ENCODE assay signal across 23 mouse cellular contexts in the genomic region with DNA sequence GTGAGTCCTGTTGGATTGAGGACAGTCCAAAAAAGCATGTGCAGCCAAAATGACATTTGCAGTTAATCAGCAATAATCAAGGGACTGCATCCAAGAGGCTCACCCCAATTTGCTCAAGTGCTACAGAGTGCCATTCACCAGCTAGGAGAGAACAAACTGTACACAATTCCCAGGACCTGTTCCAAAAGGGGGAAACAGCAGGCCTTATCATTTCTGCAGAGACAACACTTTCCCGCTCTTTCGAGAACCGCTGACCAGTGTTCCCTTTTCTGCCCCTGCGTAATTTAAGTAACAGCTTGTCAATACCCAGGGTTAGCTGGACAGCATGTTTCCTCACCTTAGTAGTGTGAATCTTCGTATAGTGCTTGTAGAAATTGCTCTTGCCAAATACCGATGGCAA. TPM values are rescaled to one million over a fixed set of nuclear protein-coding genes. Genes with fewer than 3 reads are reported as not detected.
DNase-seq lines count a peak whose midpoint lies in the region; ATAC-seq and TF ChIP-seq lines count a peak whose summit lies in the region.
"Had no signal": no experiment of that assay in that cellular context is flagged by ENCODE, and none has a peak within 500 bp of the region (broad histone marks: within the 10 kb centered on the region; RNA-seq: fewer than 3 reads in every experiment).

No protein-coding gene starts in this region.

- H3K4me3 ChIP-seq in layer of hippocampus, adult 2 months, result no peak overlapping the region
- no peak overlapping the region for H3K4me3 ChIP-seq in lung, postnatal 0 days (ENCODE audit: low read depth, low read length)
- no peak overlapping the region for H3K4me3 ChIP-seq in limb, embryonic 10.5 days
- H3K4me3 ChIP-seq: forebrain, embryonic 13.5 days; hindbrain, embryonic 10.5 days; intestine, embryonic 15.5 days; limb, embryonic 15.5 days; midbrain, embryonic 10.5 days; stomach, embryonic 15.5 days had no signal

- H3K27me3 ChIP-seq in lung, postnatal 0 days (replicated peaks; ENCODE audit: insufficient read depth, low read length), result no peaks in the 10 kb centered on the region
- H3K27me3 ChIP-seq in limb, embryonic 10.5 days (ENCODE audit: low read depth, poor library complexity, severe bottlenecking), result no peaks in the 10 kb centered on the region
- H3K27me3 ChIP-seq: forebrain, embryonic 13.5 days; intestine, embryonic 15.5 days; limb, embryonic 15.5 days; stomach, embryonic 15.5 days had no signal

- intact Hi-C loops in heart, postnatal 25 days (cut with DNase I), result no loop called here

- ATAC-seq in lung, postnatal 0 days, result peak; percentile 62
- ATAC-seq: activated CD4-positive, CD25-positive, alpha-beta regulatory T cell, adult 4 months; forebrain, embryonic 13.5 days; hindbrain, embryonic 16.5 days; intestine, embryonic 15.5 days had no signal

- no peaks in the 10 kb centered on the region for H3K36me3 ChIP-seq in lung, postnatal 0 days (ENCODE audit: insufficient read depth, low read length)
- no peaks in the 10 kb centered on the region for H3K36me3 ChIP-seq in limb, embryonic 10.5 days
- H3K36me3 ChIP-seq: hindbrain, embryonic 10.5 days; intestine, embryonic 15.5 days; limb, embryonic 15.5 days; midbrain, embryonic 10.5 days; stomach, embryonic 15.5 days had no signal

- no peak overlapping the region for H3K9ac ChIP-seq in lung, postnatal 0 days (replicated peaks; ENCODE audit: low read depth)
- H3K9ac ChIP-seq: forebrain, embryonic 13.5 days; intestine, embryonic 15.5 days; limb, embryonic 15.5 days; liver, embryonic 14.5 days; stomach, embryonic 15.5 days had no signal

- peak; percentile 88 for DNase-seq in heart, adult 11 months
- DNase-seq in heart, postnatal 25 days (ENCODE audit: low spot score), result no peak
- no peak for DNase-seq in layer of hippocampus, adult 2 months (ENCODE audit: low spot score in 2 of 2)
- no peak for DNase-seq in layer of hippocampus, adult 8-10 months (ENCODE audit: low spot score in 2 of 2)
- peak; percentile 38 for DNase-seq in lung, postnatal 0 days (ENCODE audit: low spot score)
- no peak for DNase-seq in lung, postnatal 14 days
- no peak for DNase-seq in right cerebral cortex, postnatal 4 days
- DNase-seq in limb, embryonic 10.5 days (ENCODE audit: low spot score), result no peak
- DNase-seq: adrenal gland, postnatal 10 days; cerebellum, adult 8-10 months; cerebellum, postnatal 36 days; kidney, adult 8-10 months; kidney, postnatal 10 days; thymus, adult 2 months had no signal

- H3K4me2 ChIP-seq in lung, postnatal 0 days (replicated peaks; ENCODE audit: low read depth, low read length), result no peak overlapping the region
- H3K4me2 ChIP-seq: forebrain, embryonic 13.5 days; intestine, embryonic 15.5 days; limb, embryonic 15.5 days; stomach, embryonic 15.5 days had no signal

- no peak for TF ChIP-seq CTCF in layer of hippocampus, adult 2 months (conservative IDR thresholded peaks at IDR 0.05)
- TF ChIP-seq CTCF in lung, postnatal 0 days (IDR thresholded peaks at IDR 0.05), result no peak

- TF ChIP-seq EP300 in lung, postnatal 0 days (IDR thresholded peaks at IDR 0.05), result no peak

- 0 out of 2 replicates have a peak overlapping the region, but pooled peaks have one; percentile 6 for H3K27ac ChIP-seq in layer of hippocampus, adult 2 months
- no peak overlapping the region for H3K27ac ChIP-seq in lung, postnatal 0 days (ENCODE audit: low read length)
- H3K27ac ChIP-seq in limb, embryonic 10.5 days, result no peak overlapping the region
- H3K27ac ChIP-seq: forebrain, embryonic 13.5 days; hindbrain, embryonic 10.5 days; intestine, embryonic 15.5 days; limb, embryonic 15.5 days; liver, embryonic 14.5 days; midbrain, embryonic 10.5 days; stomach, embryonic 15.5 days had no signal

- WGBS in lung, postnatal 0 days, result 59% methylated on average over 6 of the region's 6 CpGs
- WGBS in limb, embryonic 10.5 days, result 95% methylated on average over 6 of the region's 6 CpGs

- H3K4me1 ChIP-seq in lung, postnatal 0 days (ENCODE audit: insufficient read depth, low read depth, low read length), result no peaks in the 10 kb centered on the region
- no peaks in the 10 kb centered on the region for H3K4me1 ChIP-seq in limb, embryonic 10.5 days
- H3K4me1 ChIP-seq: forebrain, embryonic 13.5 days; hindbrain, embryonic 10.5 days; intestine, embryonic 15.5 days; limb, embryonic 15.5 days; midbrain, embryonic 10.5 days; stomach, embryonic 15.5 days had no signal

- H3K9me3 ChIP-seq in lung, postnatal 0 days (ENCODE audit: low read length), result no peaks in the 10 kb centered on the region
- no peaks in the 10 kb centered on the region for H3K9me3 ChIP-seq in limb, embryonic 10.5 days (replicated peaks)
- H3K9me3 ChIP-seq: forebrain, embryonic 13.5 days; hindbrain, embryonic 10.5 days; intestine, embryonic 15.5 days; limb, embryonic 15.5 days; midbrain, embryonic 10.5 days; stomach, embryonic 15.5 days had no signal

RNA-seq across cellular contexts. Expression of a gene that starts 55.4 kb away (rescaled TPM):
- total RNA-seq in heart, postnatal 25 days (2021), result 1 to 10 TPM; 4.1 to 5.0 TPM
- 10 to 100 TPM; 77.6 to 79.2 TPM for total RNA-seq in layer of hippocampus, adult 2 months (2021)
- total RNA-seq in layer of hippocampus, adult 8-10 months (2022), result 10 to 100 TPM; 78.0 to 87.9 (median 83.6) TPM
- polyA plus RNA-seq in lung, postnatal 0 days (2015; fragmentation: Nextera tagmentation; extraction: Ambion mirVana), result 0.31 and 0.33 TPM in 2 replicates
- polyA plus RNA-seq in limb, embryonic 10.5 days (2016; fragmentation: Nextera tagmentation; extraction: Ambion mirVana), result 0.93 and 1.2 TPM in 2 replicates

Comparison
In these comparisons a context has a peak if more than half of its experiments do, and no peak if none do; other contexts are left out.
1. DNase-seq: peak in heart, adult 11 months (single experiment) and lung, postnatal 0 days (single experiment); none in heart, postnatal 25 days (single experiment), layer of hippocampus, adult 2 months (0 of 2), layer of hippocampus, adult 8-10 months (0 of 2), lung, postnatal 14 days (single experiment), right cerebral cortex, postnatal 4 days (single experiment) and limb, embryonic 10.5 days (single experiment).
2. RNA of a gene that starts 55.4 kb away (total RNA-seq): 78.0 to 87.9 TPM in layer of hippocampus, adult 8-10 months and 77.6 to 79.2 TPM in layer of hippocampus, adult 2 months; 4.1 to 5.0 TPM in heart, postnatal 25 days; every median in the first group is over 10 times any median in the second.